Mouse (Mus musculus) mouse trophoblast stem cell (cell line): ENCODE results near the gene Pold4.

Experiments
- in situ Hi-C, 2 experiments: fragments of 300-500 bp; cut with MseI, MboI; formaldehyde crosslinking; loops; 2 replicates in 1 of 2; 3 replicates in 1 of 2; pipeline ENCODE4 v1.15.1; 2025

Gene Pold4

DNA sequence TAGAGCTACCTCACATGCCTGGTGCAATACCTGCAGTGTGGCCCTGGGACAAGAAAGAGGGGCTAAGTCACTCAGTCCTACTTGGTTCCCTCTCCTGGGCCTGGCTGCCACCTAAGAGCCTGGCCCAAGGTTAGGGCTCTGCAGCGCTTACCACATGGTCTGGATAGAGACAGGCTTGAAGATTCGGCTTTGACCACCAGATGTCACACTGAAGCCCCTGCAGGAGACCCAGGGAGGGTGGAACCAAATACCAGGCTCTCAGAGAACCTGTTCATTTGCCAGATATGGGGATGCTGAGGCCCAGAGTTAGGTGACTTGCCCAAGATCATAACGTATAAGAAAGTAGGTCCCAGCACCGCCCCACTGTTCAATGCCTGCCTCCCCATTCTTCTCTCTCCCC is 34.3 kb downstream of the Pold4 start:
- in situ Hi-C loops: loop anchor here in 1 of 2 experiments (5.0 kb wide), 1 partner anchor 36 kb away; no protein-coding TSS in a partner anchor

DNA sequence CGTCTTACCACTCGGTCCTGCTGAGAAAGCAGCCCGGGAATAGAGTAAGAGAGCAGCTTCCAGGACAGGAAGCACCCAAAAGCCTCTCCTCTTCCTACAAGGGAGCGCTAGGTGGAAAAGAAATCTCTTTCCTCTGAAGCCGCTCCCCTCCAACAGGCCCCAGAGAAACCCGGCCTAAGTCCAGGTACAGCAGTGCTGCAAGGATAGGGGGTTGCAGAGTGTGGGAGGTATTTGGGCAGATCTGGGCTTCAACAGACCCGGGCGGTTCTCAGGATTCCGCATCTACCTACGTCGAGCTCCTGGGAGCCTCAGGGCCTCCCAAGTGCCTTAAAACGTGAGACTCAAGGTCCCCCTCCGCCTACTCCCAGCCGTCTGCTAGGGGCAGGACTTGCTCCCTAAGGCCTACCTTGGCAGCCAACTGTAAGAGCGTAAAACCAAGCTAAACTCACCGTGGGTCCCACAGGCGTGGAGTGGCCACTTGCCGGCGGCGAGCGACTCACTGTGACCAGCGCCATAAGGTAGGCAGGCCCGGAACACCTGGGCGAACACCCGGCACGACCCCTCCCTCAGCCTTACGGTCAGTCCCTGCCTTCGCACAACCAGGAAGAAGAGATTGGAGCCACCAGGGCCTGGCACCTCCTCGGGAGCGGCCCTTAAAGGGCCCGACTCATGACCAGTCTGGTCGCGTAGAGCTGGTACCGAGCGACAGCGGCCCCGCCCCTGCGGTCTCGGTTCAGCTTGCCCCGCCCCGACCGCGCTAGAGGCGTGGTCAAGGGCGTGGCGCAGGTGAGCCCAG is 37.1 kb downstream of the Pold4 start, which contains the start of gene Ssh3:
Gene Ssh3, minus strand, starts transcription at position 615 of the 796 bp plus-strand sequence.
- in situ Hi-C loops: loop anchor here in 1 of 2 experiments (5.0 kb wide), 1 partner anchor 34 kb away; no protein-coding TSS in a partner anchor

DNA sequence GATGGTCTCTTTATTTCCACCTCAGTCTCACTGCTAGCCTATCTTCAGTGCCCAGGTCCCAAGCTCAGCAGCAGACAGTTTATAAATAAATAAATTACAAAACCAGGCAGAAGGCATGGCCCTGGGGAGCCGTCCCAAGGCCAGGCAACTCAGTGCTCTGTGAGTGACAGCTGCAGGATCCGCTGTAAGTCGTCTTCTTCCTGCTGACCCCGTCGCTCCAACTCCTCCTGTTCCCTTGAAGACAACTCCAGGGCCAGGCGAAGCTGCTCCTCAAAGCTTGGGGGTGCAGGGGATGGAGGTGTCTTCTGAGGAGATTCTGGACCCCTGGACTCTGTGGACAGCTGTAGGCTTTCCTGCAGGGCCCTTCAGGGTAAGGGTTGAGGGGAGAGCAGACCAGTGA is 38.5 kb downstream of the Pold4 start:
- in situ Hi-C loops: no loop called here

DNA sequence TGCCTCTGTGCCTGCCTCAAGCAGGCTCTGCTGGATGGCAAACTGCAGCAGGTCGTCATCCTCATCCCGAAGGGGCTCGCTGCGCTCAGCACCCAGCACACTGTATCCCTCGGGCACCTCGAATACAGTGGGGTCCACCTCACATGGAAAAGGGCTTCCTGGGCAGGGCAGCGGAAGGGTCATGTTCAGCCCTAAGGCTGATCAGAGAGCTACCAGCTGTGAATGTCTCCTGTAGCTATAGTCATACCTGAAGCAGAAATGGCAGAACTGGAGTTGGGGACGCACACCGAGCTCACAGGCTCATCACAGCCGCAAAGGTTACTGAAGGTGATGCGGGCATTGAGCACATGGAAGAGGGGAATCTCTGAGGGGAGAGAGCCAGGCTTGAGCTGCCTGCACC is 39.3 kb downstream of the Pold4 start:
- in situ Hi-C loops: no loop called here

GRCm38 (mm10) chr19:4279487-4279886 is 47.8 kb downstream of the Pold4 start:
- in situ Hi-C loops: no loop called here

DNA sequence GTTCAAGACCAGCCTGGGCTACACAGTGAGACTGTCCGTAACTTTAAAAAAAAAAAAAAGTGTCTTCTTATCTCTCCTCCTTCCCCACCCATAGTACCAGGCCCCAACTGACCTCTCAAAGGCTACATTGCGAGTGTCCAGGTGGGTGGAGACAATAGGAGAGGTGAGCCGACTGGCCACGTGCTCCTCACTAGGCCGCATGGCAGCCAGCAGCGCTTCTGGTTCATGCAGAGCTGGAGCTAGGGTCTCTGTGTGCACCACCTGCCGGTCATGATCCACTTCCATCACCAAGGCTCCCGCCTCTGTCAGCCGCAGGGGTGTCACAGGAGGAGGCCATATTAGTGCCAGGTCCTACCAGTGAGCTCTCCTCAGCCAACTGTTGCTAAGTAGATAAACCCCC is 48.7 kb downstream of the Pold4 start:
- in situ Hi-C loops: no loop called here

- in situ Hi-C loops: no loop called here
Measured at GRCm38 (mm10) chr19:4282898-4283553, 51.3 kb downstream of the Pold4 start, which contains the start of gene Ankrd13d. Ankrd13d (minus strand) TSS chr19:4283137.
